7 mouse cellular contexts compared by ENCODE assay signal in the genomic region with DNA sequence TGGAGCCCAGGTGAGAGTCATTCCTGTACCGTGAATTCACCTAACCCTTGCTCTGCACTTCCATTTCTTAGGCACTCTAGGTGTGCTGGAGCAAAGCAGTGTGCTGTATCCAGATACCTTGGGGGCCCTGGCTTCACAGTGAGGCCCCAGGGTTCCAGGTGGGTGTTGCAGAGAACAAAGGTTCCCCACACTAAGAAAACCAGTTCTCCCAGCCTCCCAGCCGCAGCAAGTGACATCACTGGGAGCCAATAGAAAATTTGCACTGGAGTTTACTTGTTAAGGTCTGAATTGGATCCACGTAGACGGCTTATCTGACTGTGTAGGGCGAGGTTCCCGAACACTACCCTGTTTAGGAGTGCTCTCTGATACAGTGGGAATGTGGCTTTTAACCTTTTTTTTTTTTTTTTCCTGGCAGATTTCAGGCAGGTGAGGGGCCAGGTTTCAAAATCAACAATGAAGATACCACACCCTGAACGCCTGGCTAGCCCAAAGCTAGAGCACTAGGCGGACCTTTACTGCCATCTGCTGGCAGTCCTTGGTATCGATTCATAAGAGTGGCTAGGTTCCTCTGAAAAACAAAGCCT. TPM values are rescaled to one million over a fixed set of nuclear protein-coding genes. Genes with fewer than 3 reads are reported as not detected.
DNase-seq lines count a peak whose midpoint lies in the region; ATAC-seq lines count a peak whose summit lies in the region.

No protein-coding gene starts in this region.

- 0 out of 2 replicates have a peak, but pooled peaks cover 5% of the 10 kb centered on the region for H3K27me3 ChIP-seq in embryonic facial prominence, embryonic 15.5 days

- no peak overlapping the region for H3K4me2 ChIP-seq in embryonic facial prominence, embryonic 15.5 days (replicated peaks)

- intact Hi-C loops in heart, postnatal 36 days (cut with DNase I) = loop anchor here (1.0 to 10.0 kb wide), 2 partner anchors 572 to 1068 kb away; no protein-coding TSS in a partner anchor

- no peak overlapping the region for H3K9ac ChIP-seq in embryonic facial prominence, embryonic 15.5 days

- 28% methylated on average over 9 of the region's 9 CpGs for WGBS in embryonic facial prominence, embryonic 15.5 days

- no peaks in the 10 kb centered on the region for H3K4me1 ChIP-seq in embryonic facial prominence, embryonic 15.5 days

- no peaks in the 10 kb centered on the region for H3K36me3 ChIP-seq in embryonic facial prominence, embryonic 15.5 days

- ATAC-seq in embryonic facial prominence, embryonic 15.5 days (ENCODE audit: insufficient number of reproducible peaks, low FRiP score, low TSS enrichment, low read depth) = peak; percentile 84

- peak overlapping the region; percentile 39; the same call in 1 of the 2 replicates for H3K27ac ChIP-seq in embryonic facial prominence, embryonic 15.5 days (replicated peaks)

- H3K4me3 ChIP-seq in embryonic facial prominence, embryonic 15.5 days (replicated peaks) = no peak overlapping the region

- DNase-seq in ES-CJ7 (ENCODE audit: low read depth, low spot score) = peak; percentile 58
- DNase-seq in adrenal gland, postnatal 36 days = peak; percentile 64 to 77
- DNase-seq in heart, postnatal 36 days = peak; percentile 72 to 80
- DNase-seq in layer of hippocampus, adult 11-12 months (ENCODE audit: low spot score) = peak; percentile 81
- peak; percentile 76 for DNase-seq in lung, postnatal 10 days
- DNase-seq in right cerebral cortex, adult 2 months (ENCODE audit: low spot score in 2 of 2) = peak; percentile 77 to 80

- H3K9me3 ChIP-seq in embryonic facial prominence, embryonic 15.5 days (replicated peaks) = no peaks in the 10 kb centered on the region

RNA-seq across cellular contexts. Expression of a gene that starts 24.1 kb away (rescaled TPM):
- 100 to 1,000 TPM; 356 to 454 TPM for total RNA-seq in adrenal gland, postnatal 36 days (2021)
- polyA plus RNA-seq in embryonic facial prominence, embryonic 15.5 days (2015; fragmentation: Nextera tagmentation; extraction: Ambion mirVana) = 2,315 and 2,583 TPM in 2 replicates
- total RNA-seq in heart, postnatal 36 days (2021) = 100 to 1,000 TPM; 474 to 506 TPM

RNA-seq across cellular contexts. Expression of a gene that starts 30.9 kb away (rescaled TPM):
- total RNA-seq in adrenal gland, postnatal 36 days (2021) = 1 to 10 TPM; 2.0 to 4.5 TPM
- polyA plus RNA-seq in embryonic facial prominence, embryonic 15.5 days (2015; fragmentation: Nextera tagmentation; extraction: Ambion mirVana) = 0.44 and 0.72 TPM in 2 replicates
- 1 to 10 TPM; 1.4 to 3.0 TPM for total RNA-seq in heart, postnatal 36 days (2021)
